Mouse (Mus musculus): ENCODE results near the gene Ppp1r1b.

DNA sequence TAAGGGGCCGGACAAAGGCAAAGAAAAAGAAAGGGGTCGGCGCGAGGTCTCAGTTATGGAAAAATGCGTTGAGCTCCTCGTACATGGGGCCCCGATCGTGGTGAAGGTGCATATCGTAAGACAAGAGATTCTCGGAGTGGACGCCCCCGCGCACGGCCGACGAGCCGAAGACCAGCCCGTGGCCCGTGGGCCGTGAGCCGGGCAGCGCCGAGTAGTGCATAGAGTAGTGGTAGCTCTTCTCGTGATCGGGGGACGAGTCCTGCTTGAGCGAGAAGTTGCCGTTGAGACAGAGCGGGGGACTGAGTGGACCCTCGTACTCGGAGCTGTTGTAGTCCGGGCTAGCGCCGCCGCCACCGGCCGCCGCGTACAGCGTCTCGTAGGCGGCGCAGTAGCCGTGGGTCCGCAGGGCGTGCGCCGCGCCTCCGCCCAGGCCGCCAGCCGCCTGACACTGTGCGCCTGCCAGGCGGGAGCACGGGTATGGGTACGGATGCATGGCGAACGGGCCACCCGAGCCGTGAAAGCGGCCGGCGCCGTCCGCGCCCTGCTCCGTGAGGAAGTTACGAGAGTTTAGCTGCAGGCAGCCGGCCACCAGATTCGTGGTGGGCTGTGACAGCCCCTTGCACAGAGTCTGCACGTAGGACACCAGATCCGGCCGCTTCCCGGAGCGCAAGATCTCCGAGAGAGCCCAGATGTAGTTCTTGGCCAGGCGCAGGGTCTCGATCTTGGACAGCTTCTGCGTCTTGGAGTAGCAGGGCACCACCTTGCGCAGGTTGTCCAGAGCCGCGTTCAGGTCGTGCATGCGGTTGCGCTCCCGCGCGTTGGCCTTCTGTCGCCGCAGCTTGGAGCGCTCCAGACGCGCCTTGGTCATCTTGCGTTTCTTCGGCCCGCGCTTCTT is 20.8 kb upstream of the Ppp1r1b start:
- TF ChIP-seq GATA1 (IDR thresholded peaks at IDR 0.05; ENCODE audit: low read length): no peak
- TF ChIP-seq TAL1 (IDR thresholded peaks at IDR 0.05; ENCODE audit: low read length): no peak

All from erythroblast, embryonic 14.5 days (primary cell).